Mouse (Mus musculus): ENCODE results near the gene Ccdc74a.

DNA sequence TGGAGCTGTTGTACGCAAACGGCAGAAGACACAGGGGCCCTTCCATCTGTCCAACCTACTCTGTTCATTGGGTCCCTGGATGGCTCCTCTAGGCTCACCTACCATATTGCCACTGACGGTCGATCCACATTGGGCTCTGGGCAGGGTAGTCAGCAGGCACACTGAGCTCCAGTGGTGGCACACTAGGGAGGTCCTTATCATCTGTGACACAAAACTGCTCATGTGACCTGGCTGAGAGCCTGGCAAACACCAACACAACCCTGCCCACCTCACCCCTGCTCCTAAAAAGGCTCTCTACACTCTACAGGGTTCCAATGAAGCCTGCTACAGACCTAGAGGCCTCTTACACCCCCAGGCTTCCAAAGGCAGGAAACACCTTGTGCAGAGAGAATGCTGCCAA lies 6.3 kb downstream of the Ccdc74a start:
- no peak for TF ChIP-seq CTCF (IDR thresholded peaks at IDR 0.05; ENCODE audit: low read depth, low read length)
- TF ChIP-seq POLR2A (IDR thresholded peaks at IDR 0.05; ENCODE audit: insufficient read depth, low read length): no peak
- TF ChIP-seq EP300 (IDR thresholded peaks at IDR 0.05; ENCODE audit: insufficient read depth, low read depth, low read length): no peak
